Mouse (Mus musculus): ENCODE data around the gene Fbxl21.

Fbxl21 gene

GRCm38 (mm10) chr13:56522081-56522820, at the start of gene Fbxl21:
Gene Fbxl21, plus strand, starts transcription at chr13:56522472.
- DNase-seq (ENCODE audit: extremely low spot score, low read depth, low spot score) = peak; percentile 14

DNA sequence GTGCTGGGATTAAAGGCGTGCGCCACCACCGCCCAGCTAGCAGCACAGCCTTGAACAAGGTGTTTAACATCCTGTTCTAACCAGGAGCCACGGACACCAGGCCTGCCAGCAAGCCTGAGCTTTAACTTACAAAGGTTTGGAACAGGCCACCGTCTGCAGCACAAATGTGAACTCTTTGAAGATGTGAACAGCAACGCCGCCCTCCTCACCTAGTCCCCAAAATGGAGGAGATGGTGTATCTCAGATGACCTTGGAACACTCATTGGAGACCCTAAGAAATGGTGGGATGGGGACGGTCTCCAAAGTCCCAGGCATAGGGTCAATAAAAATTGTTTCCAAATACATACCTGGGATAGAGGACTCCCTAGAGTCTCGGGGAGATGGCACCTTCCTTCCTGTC, 49.6 kb upstream of the Fbxl21 start:
- no peak for DNase-seq (ENCODE audit: extremely low spot score, low read depth, low spot score)

DNA sequence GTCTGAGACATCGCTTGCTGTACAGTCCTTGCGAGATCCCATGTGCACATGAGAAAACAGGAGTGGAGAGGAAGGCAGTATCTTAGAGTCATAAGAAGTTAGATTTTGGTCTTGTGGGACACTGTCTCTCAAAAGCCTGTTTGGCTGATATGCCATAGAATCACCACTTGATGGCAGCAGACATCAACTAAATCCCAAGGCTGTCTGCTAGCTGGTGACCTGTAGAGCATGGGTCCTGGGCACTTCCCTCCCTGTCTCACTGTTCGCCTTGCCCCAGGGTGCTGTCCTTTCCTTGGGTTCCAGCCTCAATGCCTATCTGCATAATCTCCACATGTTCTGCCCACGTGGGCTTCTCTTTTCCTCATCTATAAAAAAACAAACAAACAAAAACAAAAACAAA, 46.9 kb upstream of the Fbxl21 start:
- peak; percentile 41 for DNase-seq (ENCODE audit: extremely low spot score, low read depth, low spot score)

GRCm38 (mm10) chr13:56476790-56477189, 45.5 kb upstream of the Fbxl21 start:
- DNase-seq (ENCODE audit: extremely low spot score, low read depth, low spot score) = no peak

DNA sequence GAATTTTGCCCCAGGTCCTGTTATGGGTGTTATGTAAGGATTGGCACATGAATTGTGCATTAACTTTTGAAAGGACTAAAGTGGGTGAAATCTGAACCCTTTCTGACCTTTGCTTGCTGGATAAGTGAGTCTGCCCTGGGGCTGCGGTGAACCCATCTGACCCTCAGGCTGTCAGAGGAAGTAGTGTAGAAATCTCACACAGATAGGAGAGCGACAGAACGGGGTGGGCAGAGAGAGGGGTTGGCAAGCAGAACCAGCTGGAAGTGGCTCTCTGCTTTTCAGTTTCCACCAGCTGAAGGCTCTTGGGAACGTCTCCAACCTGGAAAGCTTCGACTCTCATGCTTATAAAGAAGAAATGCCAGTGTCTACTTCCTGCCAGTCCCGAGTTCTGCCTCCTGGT, 45.0 kb upstream of the Fbxl21 start:
- no peak for DNase-seq (ENCODE audit: extremely low spot score, low read depth, low spot score)

DNA sequence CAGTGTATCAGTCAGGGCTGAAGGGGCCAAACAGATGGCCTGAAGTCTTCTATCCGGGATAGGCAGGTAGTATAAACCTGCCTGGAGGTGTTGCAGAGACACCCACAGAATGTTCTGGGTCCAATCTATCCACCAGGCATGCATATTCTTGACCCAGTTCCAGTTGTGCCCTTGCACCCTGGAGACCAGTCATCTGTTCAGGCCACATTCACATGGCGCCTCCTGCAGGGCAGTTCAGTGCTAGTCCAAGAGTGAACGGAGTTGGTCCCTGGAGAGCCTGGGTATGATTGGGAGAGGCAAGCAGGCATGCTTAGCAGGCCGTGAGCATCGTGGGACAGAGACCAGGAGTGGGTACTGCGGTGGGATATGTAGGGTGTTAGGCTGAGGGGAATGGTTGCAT, 44.2 kb upstream of the Fbxl21 start:
- DNase-seq (ENCODE audit: extremely low spot score, low read depth, low spot score) = no peak

GRCm38 (mm10) chr13:56482146-56482545, 40.1 kb upstream of the Fbxl21 start, which contains the start of gene Il9:
Gene Il9, minus strand, starts transcription at chr13:56482246.
- no peak for DNase-seq (ENCODE audit: extremely low spot score, low read depth, low spot score)

DNA sequence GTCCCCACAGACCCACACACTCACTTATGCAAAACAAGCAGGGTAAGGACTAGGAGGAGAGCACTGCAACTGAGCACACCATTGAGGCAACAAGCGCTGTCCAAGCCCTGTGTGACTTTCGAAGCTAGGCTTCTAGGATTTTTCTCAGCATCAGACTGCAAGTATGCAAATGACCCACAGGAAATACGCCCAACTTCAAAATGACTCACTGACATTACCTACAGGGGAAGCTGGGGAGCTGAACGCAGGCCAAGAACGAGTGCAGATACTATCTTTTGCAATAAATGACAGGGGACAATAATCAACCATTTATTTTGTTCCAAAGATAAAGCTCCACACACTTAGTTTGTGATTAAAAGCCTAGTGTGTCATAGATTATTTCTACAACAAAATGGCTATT, 34.3 kb upstream of the Fbxl21 start:
- DNase-seq (ENCODE audit: extremely low spot score, low read depth, low spot score) = no peak

- DNase-seq (ENCODE audit: extremely low spot score, low read depth, low spot score) = no peak
Observed at GRCm38 (mm10) chr13:56494440-56494839, 27.8 kb upstream of the Fbxl21 start.

DNA sequence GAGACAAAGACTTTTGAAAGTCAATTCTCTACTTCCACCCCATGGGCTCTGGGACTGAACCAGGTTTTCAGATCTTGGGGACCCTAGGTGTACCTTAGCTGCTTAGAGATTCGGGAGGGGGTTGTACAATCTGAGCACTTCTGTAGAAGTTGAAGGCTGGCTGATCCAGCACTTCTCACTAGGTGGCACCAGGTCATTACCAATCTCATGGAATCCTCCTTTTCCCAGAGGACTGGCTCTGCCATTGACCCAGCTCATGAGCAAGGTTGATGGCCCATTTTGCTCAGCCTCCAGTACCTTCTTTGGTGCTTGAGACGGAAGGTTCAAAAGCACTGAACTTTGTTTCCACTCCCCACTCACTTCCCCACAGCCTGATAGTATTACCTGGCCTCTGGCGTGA, 22.1 kb upstream of the Fbxl21 start:
- DNase-seq (ENCODE audit: extremely low spot score, low read depth, low spot score) = no peak

- no peak for DNase-seq (ENCODE audit: extremely low spot score, low read depth, low spot score)
Observed at GRCm38 (mm10) chr13:56500636-56501035, 21.6 kb upstream of the Fbxl21 start.

DNA sequence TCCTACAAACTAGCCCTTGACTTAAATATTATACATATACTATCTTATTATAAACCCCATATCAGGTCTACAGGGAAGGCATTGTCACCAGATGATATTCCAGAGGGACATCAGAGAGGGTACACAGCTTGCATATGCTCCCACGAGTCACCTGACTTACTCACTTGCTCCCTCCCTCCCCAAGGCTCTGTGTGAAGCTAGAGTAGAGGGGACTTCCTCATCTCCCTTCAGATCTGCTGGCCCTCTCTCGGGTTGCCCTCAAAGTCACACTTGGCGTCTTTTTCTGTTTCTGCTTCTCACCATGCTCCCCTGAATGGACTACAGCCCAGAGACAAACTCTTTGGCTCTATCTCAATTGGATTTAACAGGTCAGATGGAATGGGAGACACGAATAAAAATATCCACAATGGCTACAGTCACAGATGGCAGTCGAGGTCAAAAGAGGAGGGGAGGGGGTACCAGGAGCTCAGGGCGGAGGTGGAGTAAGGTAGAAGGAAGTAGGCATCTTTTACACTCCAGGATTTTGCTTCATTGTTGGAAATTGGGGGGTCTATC, 20.3 kb upstream of the Fbxl21 start:
- DNase-seq (ENCODE audit: extremely low spot score, low read depth, low spot score) = no peak

GRCm38 (mm10) chr13:56506871-56507496, 15.3 kb upstream of the Fbxl21 start:
- DNase-seq (ENCODE audit: extremely low spot score, low read depth, low spot score) = no peak

GRCm38 (mm10) chr13:56509796-56510195, 12.5 kb upstream of the Fbxl21 start:
- DNase-seq (ENCODE audit: extremely low spot score, low read depth, low spot score) = no peak

DNA sequence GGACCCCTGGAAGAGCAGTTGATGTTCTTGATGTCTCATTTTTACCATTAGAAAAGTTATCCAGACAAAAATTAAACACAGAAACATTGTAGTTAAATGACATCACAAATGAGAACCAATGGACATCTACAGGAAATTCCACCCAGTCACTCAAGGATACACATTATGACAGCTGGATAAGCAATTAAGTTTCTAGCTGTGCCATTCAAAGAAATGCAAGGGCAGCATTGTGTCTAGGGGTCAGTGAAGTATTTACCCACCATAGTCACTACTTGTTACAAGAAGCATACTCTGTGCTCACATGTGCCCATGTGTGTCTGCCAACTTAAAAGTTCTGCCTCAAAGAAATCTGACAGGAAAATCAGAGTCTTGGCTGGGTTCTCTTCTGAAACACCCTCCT, 8.7 kb upstream of the Fbxl21 start:
- DNase-seq (ENCODE audit: extremely low spot score, low read depth, low spot score) = no peak

DNA sequence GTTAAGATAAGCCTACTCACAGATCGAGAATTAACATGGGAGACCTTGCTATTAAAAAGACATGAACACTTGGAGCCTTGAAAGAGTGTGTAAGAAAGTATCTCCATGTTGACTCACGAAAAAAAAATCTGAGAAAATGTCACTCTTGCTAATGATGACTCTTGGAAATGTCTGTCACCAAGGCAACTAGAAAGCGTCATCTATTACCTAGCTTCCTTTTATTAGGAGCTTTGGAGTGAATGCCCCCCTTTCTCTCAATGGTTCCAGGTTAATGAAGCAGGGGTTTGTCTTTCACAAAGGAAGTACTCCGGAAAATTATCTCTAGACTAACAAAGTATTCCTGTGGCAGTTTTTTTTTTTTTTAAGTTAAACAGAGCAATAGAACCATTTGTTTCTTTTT, 6.0 kb upstream of the Fbxl21 start:
- no peak for DNase-seq (ENCODE audit: extremely low spot score, low read depth, low spot score)

DNA sequence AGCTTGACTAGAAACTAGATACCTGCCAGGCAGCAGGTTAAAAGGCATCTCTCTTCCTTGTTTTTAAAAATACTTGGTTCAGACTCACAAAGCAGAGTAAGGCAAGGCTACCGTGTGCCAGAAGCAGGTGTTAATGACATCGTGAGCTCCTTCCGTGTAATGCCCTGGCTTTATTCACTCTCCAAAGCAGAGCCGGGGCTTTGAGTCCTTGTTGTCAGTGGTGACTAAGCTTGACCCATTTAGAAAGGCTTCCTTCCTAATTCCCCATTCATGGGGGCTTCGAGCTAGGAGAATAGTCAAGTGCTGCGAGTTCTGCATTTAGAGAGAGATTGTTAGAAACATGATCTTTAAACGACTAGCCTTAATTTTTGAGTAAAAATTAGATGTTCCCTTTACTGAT, 5.5 kb upstream of the Fbxl21 start:
- no peak for DNase-seq (ENCODE audit: extremely low spot score, low read depth, low spot score)

- DNase-seq (ENCODE audit: extremely low spot score, low read depth, low spot score) = no peak
Observed at GRCm38 (mm10) chr13:56522821-56523167, 522 bp downstream of the Fbxl21 start.

- DNase-seq (ENCODE audit: extremely low spot score, low read depth, low spot score) = no peak
Observed at GRCm38 (mm10) chr13:56526871-56527270, 4.6 kb downstream of the Fbxl21 start.

DNA sequence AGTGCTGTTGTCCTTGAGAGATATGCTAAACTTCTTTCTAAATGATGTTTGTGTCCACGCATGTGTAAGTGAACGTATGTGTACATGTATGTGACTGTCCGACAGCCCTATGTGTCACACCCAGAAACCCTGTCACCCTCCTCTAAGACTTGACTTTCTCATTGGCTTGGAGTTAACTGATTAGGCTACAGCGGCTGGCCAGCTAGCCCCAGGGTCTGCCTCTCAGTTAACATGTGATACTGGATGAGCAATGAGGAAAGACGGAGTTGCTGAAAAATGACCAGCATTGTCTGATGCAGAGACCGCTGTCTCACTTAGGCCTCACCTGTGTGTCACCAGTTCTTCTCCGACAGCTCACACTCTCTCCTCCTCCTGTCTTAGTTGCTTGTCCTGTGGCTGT, 5.6 kb downstream of the Fbxl21 start:
- no peak for DNase-seq (ENCODE audit: extremely low spot score, low read depth, low spot score)

DNA sequence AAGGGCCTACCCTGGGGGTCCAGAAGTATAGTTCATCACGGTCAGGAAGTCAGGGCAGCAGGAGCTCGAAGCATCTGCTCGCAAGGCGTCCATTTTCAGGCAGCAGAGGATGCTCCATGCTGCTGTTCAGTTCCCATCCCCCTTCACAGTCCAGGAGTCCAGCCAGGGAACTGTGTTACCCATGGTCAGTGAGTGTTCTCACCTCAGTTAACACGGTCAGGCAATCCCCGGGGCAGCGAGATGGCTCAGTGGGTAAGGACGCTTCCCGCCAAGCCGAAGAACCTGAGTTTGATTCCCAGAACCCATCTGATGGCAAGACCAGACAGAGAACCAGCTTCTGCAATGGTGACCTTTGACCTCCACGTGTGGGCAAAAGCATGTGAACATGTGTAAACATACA, 6.0 kb downstream of the Fbxl21 start:
- no peak for DNase-seq (ENCODE audit: extremely low spot score, low read depth, low spot score)

GRCm38 (mm10) chr13:56529031-56529430, 6.8 kb downstream of the Fbxl21 start:
- no peak for DNase-seq (ENCODE audit: extremely low spot score, low read depth, low spot score)

- no peak for DNase-seq (ENCODE audit: extremely low spot score, low read depth, low spot score)
Observed at GRCm38 (mm10) chr13:56529685-56530084, 7.4 kb downstream of the Fbxl21 start.
